Mouse (Mus musculus) C2C12 (cell line): Measurements from ENCODE around the gene Ppm1l. TPM values are rescaled to one million over a fixed set of nuclear protein-coding genes. Genes with fewer than 3 reads are reported as not detected.
A peak's percentile ranks its signal among the peaks of the same experiment; 100 is the strongest.

Experiments
- H3K27me3 ChIP-seq: one replicate; pipeline ENCODE4 v1.6.1; 2011; ENCODE audit not compliant: control insufficient read depth, insufficient read depth, insufficient read length
- H3K36me3 ChIP-seq: one replicate; pipeline ENCODE4 v1.6.1; 2011; ENCODE audit not compliant: control insufficient read depth, insufficient read depth
- H3K4me3 ChIP-seq: one replicate; pipeline ENCODE4 v1.5.1; 2011; ENCODE audit warnings: mild to moderate bottlenecking, control low read depth; ENCODE audit not compliant: poor library complexity, insufficient read depth, severe bottlenecking
- H3K79me2 ChIP-seq: one replicate; pipeline ENCODE4 v1.6.1; 2011; ENCODE audit not compliant: control insufficient read depth, insufficient read depth
- H3K79me3 ChIP-seq: one replicate; pipeline ENCODE4 v1.6.1; 2011; ENCODE audit warnings: low read depth, control low read depth
- H3ac ChIP-seq: one replicate; pipeline ENCODE3; 2011; ENCODE audit warnings: low read depth; ENCODE audit not compliant: control insufficient read depth, insufficient read length
- CEBPB ChIP-seq: IDR thresholded peaks from one replicate; pipeline ENCODE4 v1.6.1; 2011; ENCODE audit warnings: low read depth, mild to moderate bottlenecking, control low read depth, moderate library complexity
- CTCF ChIP-seq: IDR thresholded peaks from one replicate; pipeline ENCODE4 v1.5.1; 2011; ENCODE audit not compliant: control insufficient read depth, insufficient read depth, insufficient read length
- FOSL1 ChIP-seq: IDR thresholded peaks from one replicate; pipeline ENCODE4 v1.8.0; 2011; ENCODE audit warnings: mild to moderate bottlenecking, low read length; ENCODE audit not compliant: poor library complexity, insufficient read depth, severe bottlenecking
- MAX ChIP-seq: IDR thresholded peaks from one replicate; pipeline ENCODE4 v1.6.1; 2011; ENCODE audit warnings: mild to moderate bottlenecking, control low read depth
- MYOD1 ChIP-seq: IDR thresholded peaks from one replicate; pipeline ENCODE4 v1.6.1; 2011; ENCODE audit warnings: low read depth; ENCODE audit not compliant: control insufficient read depth, insufficient read length
- MYOG ChIP-seq: IDR thresholded peaks from one replicate; pipeline ENCODE4 v1.6.1; 2011; ENCODE audit not compliant: control insufficient read depth, insufficient read length; ENCODE audit errors: extremely low read depth
- USF1 ChIP-seq: IDR thresholded peaks from one replicate; pipeline ENCODE4 v1.6.1; 2011; ENCODE audit warnings: low read depth, mild to moderate bottlenecking, control low read depth, moderate library complexity
- polyA plus RNA-seq: library from polyadenylated mRNA; unstranded; fragments of >200 nt; fragmentation: generic; extraction: Trizol; gene quantifications from one replicate; pipeline ENCODE4 v1.2.1, GENCODE M21; 2012; ENCODE audit warnings: missing spikeins

Gene Ppm1l
- polyA plus RNA-seq, 1 experiment: 3.7 TPM

GRCm38 (mm10) chr3:69594071-69594470 lies 277.4 kb downstream of the Ppm1l start:
- TF ChIP-seq CTCF (no peak), MYOG (no peak)
- no peaks in the 10 kb centered on the region for H3K36me3 ChIP-seq
- H3K79me2 ChIP-seq: no peaks in the 10 kb centered on the region
- no peak overlapping the region for H3K4me3 ChIP-seq
- H3K79me3 ChIP-seq: no peaks in the 10 kb centered on the region
- no peak overlapping the region for H3ac ChIP-seq
- H3K27me3 ChIP-seq: no peaks in the 10 kb centered on the region

- H3K4me3 ChIP-seq: no peak overlapping the region
- no peaks in the 10 kb centered on the region for H3K27me3 ChIP-seq
- H3K79me3 ChIP-seq: no peaks in the 10 kb centered on the region
- no peak overlapping the region for H3ac ChIP-seq
- H3K36me3 ChIP-seq: no peaks in the 10 kb centered on the region
- TF ChIP-seq CTCF (no peak), FOSL1 (no peak), USF1 (no peak), MYOG (no peak), MAX (no peak), CEBPB (no peak), MYOD1 (no peak)
- no peaks in the 10 kb centered on the region for H3K79me2 ChIP-seq
These were observed 279.5 kb downstream of the Ppm1l start for GRCm38 (mm10) chr3:69596116-69596515.

GRCm38 (mm10) chr3:69597211-69597610 lies 280.6 kb downstream of the Ppm1l start:
- TF ChIP-seq CTCF (no peak), MYOD1 (no peak), MAX (no peak), MYOG (no peak), FOSL1 (no peak), USF1 (no peak), CEBPB (no peak)
- no peak overlapping the region for H3ac ChIP-seq
- H3K4me3 ChIP-seq: no peak overlapping the region
- H3K27me3 ChIP-seq: no peaks in the 10 kb centered on the region
- H3K79me2 ChIP-seq: no peaks in the 10 kb centered on the region
- H3K79me3 ChIP-seq: no peaks in the 10 kb centered on the region
- no peaks in the 10 kb centered on the region for H3K36me3 ChIP-seq

GRCm38 (mm10) chr3:69597816-69598215 lies 281.2 kb downstream of the Ppm1l start:
- Histone ChIP-seq H3K79me2 (no peaks in the 10 kb centered on the region), H3K79me3 (no peaks in the 10 kb centered on the region), H3K4me3 (no peak overlapping the region), H3K36me3 (no peaks in the 10 kb centered on the region), H3ac (no peak overlapping the region), H3K27me3 (no peaks in the 10 kb centered on the region)
- TF ChIP-seq MYOG (no peak), CEBPB (no peak), FOSL1 (no peak), MYOD1 (no peak), MAX (no peak), USF1 (no peak), CTCF (no peak)

- Histone ChIP-seq H3K4me3 (peak within 1 kb of the TSS; percentile 23), H3ac (peak within 1 kb of the TSS; percentile 53), H3K36me3 (no peaks in the 10 kb centered on the region), H3K79me2 (no peaks in the 10 kb centered on the region), H3K79me3 (no peaks in the 10 kb centered on the region), H3K27me3 (no peaks in the 10 kb centered on the region)
- TF ChIP-seq MYOD1 (no peak), CTCF (peak; percentile 45)
These were observed 281.9 kb downstream of the Ppm1l start, which contains the start of gene B3galnt1 for GRCm38 (mm10) chr3:69598261-69599165. Gene B3galnt1, minus strand, starts transcription at chr3:69598960.

- no peak for TF ChIP-seq FOSL1
- TF ChIP-seq MYOG: no peak
- TF ChIP-seq CTCF: no peak
- no peak for TF ChIP-seq USF1
- no peak for TF ChIP-seq CEBPB
- TF ChIP-seq MAX: no peak
- no peak for TF ChIP-seq MYOD1
- Histone ChIP-seq H3K27me3 (no peaks in the 10 kb centered on the region), H3K4me3 (no peak overlapping the region), H3K79me3 (no peaks in the 10 kb centered on the region), H3K79me2 (no peaks in the 10 kb centered on the region), H3K36me3 (no peaks in the 10 kb centered on the region), H3ac (no peak overlapping the region)
These were observed 282.5 kb downstream of the Ppm1l start for GRCm38 (mm10) chr3:69599166-69599500.
